Mouse (Mus musculus) C2C12 (cell line): ENCODE results near the gene Olfr1410. TPM values are rescaled to one million over a fixed set of nuclear protein-coding genes. Genes with fewer than 3 reads are reported as not detected.

Source experiments
- H3K27me3 ChIP-seq: one replicate; pipeline ENCODE4 v1.6.1; 2011; ENCODE audit not compliant: control insufficient read depth, insufficient read depth, insufficient read length
- H3K36me3 ChIP-seq: one replicate; pipeline ENCODE4 v1.6.1; 2011; ENCODE audit not compliant: control insufficient read depth, insufficient read depth
- H3K4me3 ChIP-seq: one replicate; pipeline ENCODE4 v1.5.1; 2011; ENCODE audit warnings: mild to moderate bottlenecking, control low read depth; ENCODE audit not compliant: poor library complexity, insufficient read depth, severe bottlenecking
- H3K79me2 ChIP-seq: one replicate; pipeline ENCODE4 v1.6.1; 2011; ENCODE audit not compliant: control insufficient read depth, insufficient read depth
- H3K79me3 ChIP-seq: one replicate; pipeline ENCODE4 v1.6.1; 2011; ENCODE audit warnings: low read depth, control low read depth
- H3ac ChIP-seq: one replicate; pipeline ENCODE3; 2011; ENCODE audit warnings: low read depth; ENCODE audit not compliant: control insufficient read depth, insufficient read length
- CEBPB ChIP-seq: IDR thresholded peaks from one replicate; pipeline ENCODE4 v1.6.1; 2011; ENCODE audit warnings: low read depth, mild to moderate bottlenecking, control low read depth, moderate library complexity
- CTCF ChIP-seq: IDR thresholded peaks from one replicate; pipeline ENCODE4 v1.5.1; 2011; ENCODE audit not compliant: control insufficient read depth, insufficient read depth, insufficient read length
- FOSL1 ChIP-seq: IDR thresholded peaks from one replicate; pipeline ENCODE4 v1.8.0; 2011; ENCODE audit warnings: mild to moderate bottlenecking, low read length; ENCODE audit not compliant: poor library complexity, insufficient read depth, severe bottlenecking
- MAX ChIP-seq: IDR thresholded peaks from one replicate; pipeline ENCODE4 v1.6.1; 2011; ENCODE audit warnings: mild to moderate bottlenecking, control low read depth
- MYOD1 ChIP-seq: IDR thresholded peaks from one replicate; pipeline ENCODE4 v1.6.1; 2011; ENCODE audit warnings: low read depth; ENCODE audit not compliant: control insufficient read depth, insufficient read length
- MYOG ChIP-seq: IDR thresholded peaks from one replicate; pipeline ENCODE4 v1.6.1; 2011; ENCODE audit not compliant: control insufficient read depth, insufficient read length; ENCODE audit errors: extremely low read depth
- USF1 ChIP-seq: IDR thresholded peaks from one replicate; pipeline ENCODE4 v1.6.1; 2011; ENCODE audit warnings: low read depth, mild to moderate bottlenecking, control low read depth, moderate library complexity
- polyA plus RNA-seq: library from polyadenylated mRNA; unstranded; fragments of >200 nt; fragmentation: generic; extraction: Trizol; gene quantifications from one replicate; pipeline ENCODE4 v1.2.1, GENCODE M21; 2012; ENCODE audit warnings: missing spikeins

Olfr1410 gene
- polyA plus RNA-seq, 1 experiment, result not detected

GRCm38 (mm10) chr1:92641514-92642272 lies 36.1 kb downstream of the Olfr1410 start, which contains the start of gene Cops9:
Cops9 (minus strand) TSS chr1:92641985.
- peaks cover 16% of the 10 kb centered on the region for H3K79me3 ChIP-seq
- no peaks in the 10 kb centered on the region for H3K27me3 ChIP-seq
- peak within 1 kb of the TSS; percentile 78 for H3K4me3 ChIP-seq
- H3ac ChIP-seq, result peak within 1 kb of the TSS; percentile 65
- TF ChIP-seq MYOD1, result no peak
- TF ChIP-seq USF1, result no peak
- no peak for TF ChIP-seq MAX
- TF ChIP-seq MYOG, result no peak
- no peak for TF ChIP-seq CEBPB
- no peak for TF ChIP-seq CTCF
- TF ChIP-seq FOSL1, result no peak
- peaks cover 16% of the 10 kb centered on the region for H3K36me3 ChIP-seq
- peaks cover 38% of the 10 kb centered on the region for H3K79me2 ChIP-seq

- no peak overlapping the region for H3ac ChIP-seq
- H3K4me3 ChIP-seq, result no peak overlapping the region
- TF ChIP-seq CEBPB, result no peak
- no peak for TF ChIP-seq FOSL1
- TF ChIP-seq CTCF, result no peak
- TF ChIP-seq MYOG, result no peak
- no peak for TF ChIP-seq MYOD1
- no peak for TF ChIP-seq MAX
- TF ChIP-seq USF1, result no peak
- peaks cover 16% of the 10 kb centered on the region for H3K79me3 ChIP-seq
- peaks cover 8% of the 10 kb centered on the region for H3K36me3 ChIP-seq
- H3K27me3 ChIP-seq, result no peaks in the 10 kb centered on the region
- H3K79me2 ChIP-seq, result peaks cover 31% of the 10 kb centered on the region
These were observed 38.1 kb downstream of the Olfr1410 start for GRCm38 (mm10) chr1:92643691-92644090.

- no peaks in the 10 kb centered on the region for H3K27me3 ChIP-seq
- H3K79me2 ChIP-seq, result peaks cover 20% of the 10 kb centered on the region
- TF ChIP-seq CTCF (no peak), MYOG (no peak), FOSL1 (no peak), CEBPB (no peak), MYOD1 (no peak), USF1 (no peak), MAX (no peak)
These were observed 39.3 kb downstream of the Olfr1410 start for GRCm38 (mm10) chr1:92644916-92645315.

GRCm38 (mm10) chr1:92646111-92646510 lies 40.5 kb downstream of the Olfr1410 start:
- peaks cover 5% of the 10 kb centered on the region for H3K79me3 ChIP-seq
- no peaks in the 10 kb centered on the region for H3K36me3 ChIP-seq
- peaks cover 8% of the 10 kb centered on the region for H3K79me2 ChIP-seq
- no peaks in the 10 kb centered on the region for H3K27me3 ChIP-seq
- H3ac ChIP-seq, result no peak overlapping the region
- TF ChIP-seq CTCF (no peak), CEBPB (no peak)
- H3K4me3 ChIP-seq, result no peak overlapping the region

More at GRCm38 (mm10) chr1:92644916-92645315, 39.3 kb downstream of the Olfr1410 start:
- H3K4me3 ChIP-seq, result no peak overlapping the region
- H3K79me3 ChIP-seq, result peaks cover 15% of the 10 kb centered on the region
- no peak overlapping the region for H3ac ChIP-seq
- H3K36me3 ChIP-seq, result no peaks in the 10 kb centered on the region

- H3ac ChIP-seq, result no peak overlapping the region
- H3K4me3 ChIP-seq, result no peak overlapping the region
These were observed 41.0 kb downstream of the Olfr1410 start for GRCm38 (mm10) chr1:92646601-92647000.

GRCm38 (mm10) chr1:92647026-92647425 lies 41.4 kb downstream of the Olfr1410 start:
- Histone ChIP-seq H3K4me3 (no peak overlapping the region), H3K36me3 (no peaks in the 10 kb centered on the region), H3K79me3 (no peaks in the 10 kb centered on the region), H3K27me3 (no peaks in the 10 kb centered on the region), H3K79me2 (no peaks in the 10 kb centered on the region), H3ac (no peak overlapping the region)
- no peak for TF ChIP-seq MYOD1
- TF ChIP-seq MAX, result no peak
- no peak for TF ChIP-seq USF1
- TF ChIP-seq CEBPB, result no peak
- no peak for TF ChIP-seq FOSL1
- TF ChIP-seq CTCF, result no peak
- TF ChIP-seq MYOG, result no peak

More at GRCm38 (mm10) chr1:92646601-92647000, 41.0 kb downstream of the Olfr1410 start:
- Histone ChIP-seq H3K36me3 (no peaks in the 10 kb centered on the region), H3K79me3 (peaks cover under 1% of the 10 kb centered on the region), H3K79me2 (peaks cover 4% of the 10 kb centered on the region), H3K27me3 (no peaks in the 10 kb centered on the region)
- TF ChIP-seq MAX (no peak), MYOD1 (no peak), CTCF (no peak), FOSL1 (no peak), USF1 (no peak), MYOG (no peak), CEBPB (no peak)
